Mouse (Mus musculus): ENCODE measurements around the gene Gm20403.
"Not testable (repeated sequence)": the region's sequence is repeated elsewhere in the genome, so short reads cannot be mapped to it uniquely, and the experiment has no call there.

Gm20403 gene

GRCm38 (mm10) chr12:54986052-54986717 is at the start of gene Gm20403:
TSS of gene Gm20403 (minus strand) at chr12:54986529.
- peak; percentile 82 for DNase-seq (ENCODE audit: low spot score)

GRCm38 (mm10) chr12:55027088-55027487 is 40.8 kb upstream of the Gm20403 start:
- no peak for DNase-seq (ENCODE audit: low spot score)

- DNase-seq (ENCODE audit: low spot score): no peak
Measured at GRCm38 (mm10) chr12:55023284-55023683, 37.0 kb upstream of the Gm20403 start.

GRCm38 (mm10) chr12:55019421-55019877 is 33.1 kb upstream of the Gm20403 start:
- no peak for DNase-seq (ENCODE audit: low spot score)

GRCm38 (mm10) chr12:55017119-55017721 is 30.9 kb upstream of the Gm20403 start:
- DNase-seq (ENCODE audit: low spot score): no peak

GRCm38 (mm10) chr12:55016339-55017118 is 30.2 kb upstream of the Gm20403 start:
- DNase-seq (ENCODE audit: low spot score): no peak

GRCm38 (mm10) chr12:55015428-55015827 is 29.1 kb upstream of the Gm20403 start:
- DNase-seq (ENCODE audit: low spot score): no peak

- peak; percentile 68 for DNase-seq (ENCODE audit: low spot score)
Measured at GRCm38 (mm10) chr12:55013626-55014398, 27.5 kb upstream of the Gm20403 start, which contains the start of gene Baz1a. TSS of gene Baz1a (minus strand) at chr12:55014348.

GRCm38 (mm10) chr12:55013031-55013430 is 26.7 kb upstream of the Gm20403 start:
- no peak for DNase-seq (ENCODE audit: low spot score)

GRCm38 (mm10) chr12:55007361-55008008 is 21.2 kb upstream of the Gm20403 start:
- DNase-seq (ENCODE audit: low spot score): no peak

- no peak for DNase-seq (ENCODE audit: low spot score)
Measured at GRCm38 (mm10) chr12:55006071-55006470, 19.7 kb upstream of the Gm20403 start.

- no peak for DNase-seq (ENCODE audit: low spot score)
Measured at GRCm38 (mm10) chr12:55004396-55004795, 18.1 kb upstream of the Gm20403 start.

- no peak for DNase-seq (ENCODE audit: low spot score)
Measured at GRCm38 (mm10) chr12:55003843-55004242, 17.5 kb upstream of the Gm20403 start.

- DNase-seq (ENCODE audit: low spot score): not testable (repeated sequence)
Measured at GRCm38 (mm10) chr12:55002532-55002931, 16.2 kb upstream of the Gm20403 start.

GRCm38 (mm10) chr12:54999016-54999690 is 12.8 kb upstream of the Gm20403 start:
- peak; percentile 63 for DNase-seq (ENCODE audit: low spot score)

GRCm38 (mm10) chr12:54998411-54998810 is 12.1 kb upstream of the Gm20403 start:
- DNase-seq (ENCODE audit: low spot score): no peak

- no peak for DNase-seq (ENCODE audit: low spot score)
Measured at GRCm38 (mm10) chr12:54996979-54997474, 10.7 kb upstream of the Gm20403 start.

GRCm38 (mm10) chr12:54995965-54996364 is 9.6 kb upstream of the Gm20403 start:
- no peak for DNase-seq (ENCODE audit: low spot score)

- DNase-seq (ENCODE audit: low spot score): no peak
Measured at GRCm38 (mm10) chr12:54994418-54994817, 8.1 kb upstream of the Gm20403 start.

GRCm38 (mm10) chr12:54994068-54994386 is 7.7 kb upstream of the Gm20403 start:
- DNase-seq (ENCODE audit: low spot score): no peak
